Mouse (Mus musculus): ENCODE data around the gene Rspo1. TPM values are rescaled to one million over a fixed set of nuclear protein-coding genes. Genes with fewer than 3 reads are reported as not detected.
"Not testable (repeated sequence)": the region's sequence is repeated elsewhere in the genome, so short reads cannot be mapped to it uniquely, and the experiment has no call there.

Rspo1 gene
- 10 to 100 TPM; 14.2 to 16.7 TPM for total RNA-seq (2021)

GRCm38 (mm10) chr4:124985671-124986602 lies at the start of gene Rspo1:
Rspo1 (plus strand) TSS chr4:124986430.
- DNase-seq (ENCODE audit: low spot score in 2 of 2): no peak
- intact Hi-C loops (cut with DNase I): no loop called here

- peak; percentile 96 to 97 for DNase-seq (ENCODE audit: low spot score in 2 of 2)
- intact Hi-C loops (cut with DNase I): no loop called here
Observed at GRCm38 (mm10) chr4:124936613-124937471, 49.4 kb upstream of the Rspo1 start, which contains the start of gene 9930104L06Rik. 9930104L06Rik (plus strand) TSS chr4:124937048.

GRCm38 (mm10) chr4:124939211-124939610 lies 47.0 kb upstream of the Rspo1 start, which contains the start of gene Cdca8:
Cdca8 (minus strand) TSS chr4:124939311.
- intact Hi-C loops (cut with DNase I); DNase-seq (ENCODE audit: low spot score in 2 of 2): not testable (repeated sequence)

GRCm38 (mm10) chr4:124943022-124943421 lies 43.2 kb upstream of the Rspo1 start:
- DNase-seq (ENCODE audit: low spot score in 2 of 2): peak; percentile 60 to 74
- intact Hi-C loops (cut with DNase I): loop anchor here (1.0 to 5.0 kb wide), 3 partner anchors 89 to 156 kb away; no protein-coding TSS in a partner anchor

GRCm38 (mm10) chr4:124943781-124944180 lies 42.4 kb upstream of the Rspo1 start:
- DNase-seq (ENCODE audit: low spot score in 2 of 2): no peak
- intact Hi-C loops (cut with DNase I): loop anchor here (1.0 to 5.0 kb wide), 3 partner anchors 89 to 155 kb away; no protein-coding TSS in a partner anchor

- no peak for DNase-seq (ENCODE audit: low spot score in 2 of 2)
- intact Hi-C loops (cut with DNase I): loop anchor here (5.0 kb wide), 1 partner anchor 87 kb away; no protein-coding TSS in a partner anchor
Observed at GRCm38 (mm10) chr4:124944961-124945360, 41.3 kb upstream of the Rspo1 start.

- intact Hi-C loops (cut with DNase I): no loop called here
- no peak for DNase-seq (ENCODE audit: low spot score in 2 of 2)
Observed at GRCm38 (mm10) chr4:124949488-124949887, 36.7 kb upstream of the Rspo1 start.

GRCm38 (mm10) chr4:124950181-124951035 lies 35.8 kb upstream of the Rspo1 start:
- intact Hi-C loops (cut with DNase I): no loop called here
- no peak for DNase-seq (ENCODE audit: low spot score in 2 of 2)

GRCm38 (mm10) chr4:124951036-124951433 lies 35.2 kb upstream of the Rspo1 start:
- intact Hi-C loops (cut with DNase I): no loop called here
- DNase-seq (ENCODE audit: low spot score in 2 of 2): no peak

- no peak for DNase-seq (ENCODE audit: low spot score in 2 of 2)
- intact Hi-C loops (cut with DNase I): no loop called here
Observed at GRCm38 (mm10) chr4:124953546-124953945, 32.7 kb upstream of the Rspo1 start.

GRCm38 (mm10) chr4:124957284-124957683 lies 28.9 kb upstream of the Rspo1 start:
- intact Hi-C loops (cut with DNase I): no loop called here
- DNase-seq (ENCODE audit: low spot score in 2 of 2): no peak

- intact Hi-C loops (cut with DNase I): no loop called here
- DNase-seq (ENCODE audit: low spot score in 2 of 2): no peak
Observed at GRCm38 (mm10) chr4:124959062-124959461, 27.2 kb upstream of the Rspo1 start.

GRCm38 (mm10) chr4:124960940-124961339 lies 25.3 kb upstream of the Rspo1 start:
- no peak for DNase-seq (ENCODE audit: low spot score in 2 of 2)
- intact Hi-C loops (cut with DNase I): no loop called here

GRCm38 (mm10) chr4:124962576-124962975 lies 23.7 kb upstream of the Rspo1 start:
- DNase-seq (ENCODE audit: low spot score in 2 of 2): no peak
- intact Hi-C loops (cut with DNase I): no loop called here

- intact Hi-C loops (cut with DNase I): no loop called here
- DNase-seq (ENCODE audit: low spot score in 2 of 2): no peak
Observed at GRCm38 (mm10) chr4:124964912-124965599, 21.2 kb upstream of the Rspo1 start.

- intact Hi-C loops (cut with DNase I): no loop called here
Observed at GRCm38 (mm10) chr4:124968711-124969110, 17.5 kb upstream of the Rspo1 start.

GRCm38 (mm10) chr4:124969219-124969848 lies 16.9 kb upstream of the Rspo1 start:
- intact Hi-C loops (cut with DNase I): no loop called here

More at GRCm38 (mm10) chr4:124968711-124969110, 17.5 kb upstream of the Rspo1 start:
- DNase-seq (ENCODE audit: low spot score in 2 of 2): no peak

GRCm38 (mm10) chr4:124970194-124970593 lies 16.0 kb upstream of the Rspo1 start:
- DNase-seq (ENCODE audit: low spot score in 2 of 2): no peak
- intact Hi-C loops (cut with DNase I): no loop called here

More at GRCm38 (mm10) chr4:124969219-124969848, 16.9 kb upstream of the Rspo1 start:
- no peak for DNase-seq (ENCODE audit: low spot score in 2 of 2)
